Mouse (Mus musculus) heart, embryonic 14.5 days (tissue): ENCODE data around the gene D6Ertd527e. TPM values are rescaled to one million over a fixed set of nuclear protein-coding genes. Genes with fewer than 3 reads are reported as not detected.
A peak's percentile ranks its signal among the peaks of the same experiment; 100 is the strongest.

Source experiments
- ATAC-seq: fragments of 200-750 bp; cut with Nextera tagmentation; 2 replicates; pipeline ENCODE4 v1.8.0; 2017; ENCODE audit warnings: low read depth, moderate TSS enrichment; ENCODE audit not compliant: insufficient number of reproducible peaks, insufficient read depth, low FRiP score
- H3K27ac ChIP-seq, 2 experiments: fragments of 200-500 bp in 1 of 2; fragments of 300-500 bp in 1 of 2; sonication (generic) in 1 of 2; replicated peaks in 1 of 2; 2 replicates each; pipeline ENCODE4 v1.5.1; 2012 to 2014; ENCODE audit warnings: low read depth in 2 of 2, low read length in 2 of 2, control low read depth in 1 of 2, mild to moderate bottlenecking in 1 of 2, mixed read lengths in 1 of 2; ENCODE audit not compliant: control insufficient read depth in 1 of 2, insufficient read depth in 1 of 2
- H3K27me3 ChIP-seq: fragments of 300-500 bp; sonication (generic); 2 replicates; pipeline ENCODE4 v1.6.1; 2014; ENCODE audit warnings: mild to moderate bottlenecking, low read length, control low read depth; ENCODE audit not compliant: control insufficient read depth, insufficient read depth
- H3K36me3 ChIP-seq: fragments of 300-500 bp; sonication (generic); 2 replicates; pipeline ENCODE4 v1.6.1; 2014; ENCODE audit warnings: mild to moderate bottlenecking, control low read depth, low read length, mixed read lengths; ENCODE audit not compliant: control insufficient read depth, insufficient read depth
- H3K4me1 ChIP-seq, 2 experiments: fragments of 200-500 bp in 1 of 2; fragments of 300-500 bp in 1 of 2; sonication (generic) in 1 of 2; 2 replicates each; pipeline ENCODE4 v1.6.1; 2012 to 2014; ENCODE audit warnings: low read length in 2 of 2, control low read depth in 1 of 2, mixed read lengths in 1 of 2; ENCODE audit not compliant: control insufficient read depth in 2 of 2, insufficient read depth in 2 of 2
- H3K4me2 ChIP-seq: fragments of 300-500 bp; sonication (generic); 2 replicates; pipeline ENCODE4 v1.6.1; 2014; ENCODE audit warnings: mild to moderate bottlenecking, low read length
- H3K4me3 ChIP-seq, 2 experiments: fragments of 200-500 bp in 1 of 2; fragments of 300-500 bp in 1 of 2; sonication (generic) in 1 of 2; 2 replicates each; pipeline ENCODE4 v1.5.1; 2012 to 2014; ENCODE audit warnings: low read length in 2 of 2, mild to moderate bottlenecking in 2 of 2, control low read depth in 1 of 2, low read depth in 1 of 2, moderate library complexity in 1 of 2; ENCODE audit not compliant: control insufficient read depth in 1 of 2, insufficient read depth in 1 of 2
- H3K9ac ChIP-seq: fragments of 300-500 bp; sonication (generic); 2 replicates; pipeline ENCODE4 v1.6.1; 2014; ENCODE audit warnings: mild to moderate bottlenecking, low read length
- H3K9me3 ChIP-seq: fragments of 300-500 bp; sonication (generic); 2 replicates; pipeline ENCODE4 v1.6.1; 2016; ENCODE audit warnings: low read length, control low read depth; ENCODE audit not compliant: control insufficient read depth
- WGBS: fragments of 180-500 bp; shearing (Covaris S2); extraction: QIAGEN DNeasy Blood & Tissue Kit; methylation state at CpG from one replicate; pipeline ENCODE4 v1.1.7; 2014; 5-methylcytosine and 5-hydroxymethylcytosine counted together
- polyA plus RNA-seq: library from polyadenylated mRNA; unstranded; fragments of >200 nt; fragmentation: Nextera tagmentation; extraction: Ambion mirVana; gene quantifications from 2 replicates; pipeline ENCODE4 v1.2.1, GENCODE M21; 2014

The D6Ertd527e gene
- polyA plus RNA-seq, 1 experiment from 2014 or later = not detected

- H3K36me3 ChIP-seq = no peaks in the 10 kb centered on the region
- WGBS = 80% methylated on average over 6 of the region's 6 CpGs
Observed at GRCm38 (mm10) chr6:87123406-87123805, 18.9 kb downstream of the D6Ertd527e start.

GRCm38 (mm10) chr6:87123973-87124372 lies 19.4 kb downstream of the D6Ertd527e start:
- no peak overlapping the region for H3K4me2 ChIP-seq
- H3K9ac ChIP-seq = no peak overlapping the region
- no peak overlapping the region for H3K4me3 ChIP-seq
- peaks cover 7 to 8% of the 10 kb centered on the region in 2 experiments; a peak in 3 of 4 replicates for H3K4me1 ChIP-seq
- ATAC-seq = no peak
- no peak overlapping the region for H3K27ac ChIP-seq
- H3K9me3 ChIP-seq = peaks cover 2% of the 10 kb centered on the region; the same call in 1 of the 2 replicates
- no peaks in the 10 kb centered on the region for H3K36me3 ChIP-seq
- WGBS = 69% methylated on average over 4 of the region's 4 CpGs
- H3K27me3 ChIP-seq = no peaks in the 10 kb centered on the region

More at GRCm38 (mm10) chr6:87123406-87123805, 18.9 kb downstream of the D6Ertd527e start:
- no peak overlapping the region for H3K27ac ChIP-seq
- no peak overlapping the region for H3K4me2 ChIP-seq
- H3K27me3 ChIP-seq = no peaks in the 10 kb centered on the region
- no peak overlapping the region for H3K4me3 ChIP-seq
- no peak overlapping the region for H3K9ac ChIP-seq
- ATAC-seq = no peak
- H3K9me3 ChIP-seq = peaks cover 2% of the 10 kb centered on the region; the same call in 1 of the 2 replicates
- peaks cover 7 to 8% of the 10 kb centered on the region in 2 experiments; a peak in 3 of 4 replicates for H3K4me1 ChIP-seq

- Histone ChIP-seq H3K4me1 (peaks cover 3 to 7% of the 10 kb centered on the region in 2 experiments; a peak in 3 of 4 replicates), H3K4me3 (no peak overlapping the region), H3K36me3 (no peaks in the 10 kb centered on the region), H3K9ac (no peak overlapping the region), H3K9me3 (peaks cover 4% of the 10 kb centered on the region; the same call in 1 of the 2 replicates), H3K27me3 (no peaks in the 10 kb centered on the region), H3K4me2 (0 out of 2 replicates have a peak overlapping the region, but pooled peaks have one; percentile 7), H3K27ac (no peak overlapping the region)
- ATAC-seq = no peak
- WGBS = 37% methylated on average over 8 of the region's 8 CpGs
Observed at GRCm38 (mm10) chr6:87127049-87127753, 22.7 kb downstream of the D6Ertd527e start.

GRCm38 (mm10) chr6:87129861-87130260 lies 25.3 kb downstream of the D6Ertd527e start:
- Histone ChIP-seq H3K9me3 (peaks cover 4% of the 10 kb centered on the region; the same call in 1 of the 2 replicates), H3K27ac (no peak overlapping the region), H3K4me1 (peaks cover 3 to 7% of the 10 kb centered on the region in 2 experiments; a peak in 3 of 4 replicates), H3K27me3 (no peaks in the 10 kb centered on the region), H3K9ac (no peak overlapping the region), H3K36me3 (no peaks in the 10 kb centered on the region), H3K4me2 (no peak overlapping the region), H3K4me3 (no peak overlapping the region)
- WGBS = 89% methylated on average over 8 of the region's 8 CpGs
- no peak for ATAC-seq

GRCm38 (mm10) chr6:87130628-87131027 lies 26.1 kb downstream of the D6Ertd527e start:
- Histone ChIP-seq H3K4me2 (no peak overlapping the region), H3K9ac (no peak overlapping the region), H3K9me3 (peaks cover 4% of the 10 kb centered on the region; the same call in 1 of the 2 replicates), H3K27ac (no peak overlapping the region), H3K4me3 (no peak overlapping the region), H3K27me3 (no peaks in the 10 kb centered on the region), H3K36me3 (no peaks in the 10 kb centered on the region), H3K4me1 (peaks cover 3 to 7% of the 10 kb centered on the region in 2 experiments; a peak in 3 of 4 replicates)
- WGBS = 86% methylated on average over 7 of the region's 7 CpGs
- no peak for ATAC-seq

- H3K27me3 ChIP-seq = no peaks in the 10 kb centered on the region
- no peak for ATAC-seq
- no peak overlapping the region for H3K27ac ChIP-seq
- no peak overlapping the region for H3K4me2 ChIP-seq
- H3K9ac ChIP-seq = no peak overlapping the region
- WGBS = 35% methylated on average over 1 of the region's 1 CpGs
- H3K9me3 ChIP-seq = peaks cover 4% of the 10 kb centered on the region; the same call in 1 of the 2 replicates
- peaks cover 3 to 7% of the 10 kb centered on the region in 2 experiments; a peak in 3 of 4 replicates for H3K4me1 ChIP-seq
- no peak overlapping the region for H3K4me3 ChIP-seq
- H3K36me3 ChIP-seq = no peaks in the 10 kb centered on the region
Observed at GRCm38 (mm10) chr6:87131078-87131477, 26.5 kb downstream of the D6Ertd527e start.

- no peak overlapping the region for H3K27ac ChIP-seq
- H3K4me1 ChIP-seq = no peaks in the 10 kb centered on the region
- no peak for ATAC-seq
- WGBS = 91% methylated on average over 3 of the region's 3 CpGs
- H3K4me3 ChIP-seq = no peak overlapping the region
- H3K9me3 ChIP-seq = peaks cover 4% of the 10 kb centered on the region; the same call in 1 of the 2 replicates
- H3K9ac ChIP-seq = no peak overlapping the region
- H3K4me2 ChIP-seq = no peak overlapping the region
- peaks cover 6% of the 10 kb centered on the region; the same call in 1 of the 2 replicates for H3K36me3 ChIP-seq
- H3K27me3 ChIP-seq = no peaks in the 10 kb centered on the region
Observed at GRCm38 (mm10) chr6:87133520-87133919, 29.0 kb downstream of the D6Ertd527e start.
